Mouse (Mus musculus): Measurements from ENCODE around the gene Morn3. TPM values are rescaled to one million over a fixed set of nuclear protein-coding genes. Genes with fewer than 3 reads are reported as not detected.

Gene Morn3
- polyA plus RNA-seq, 1 experiment from 2014 or later, result 1.0 TPM

- no peak overlapping the region for H3K9ac ChIP-seq (ENCODE audit: low read length)
- H3K4me3 ChIP-seq (replicated peaks; ENCODE audit: low read length), result no peak overlapping the region
- H3K27me3 ChIP-seq (ENCODE audit: control insufficient read depth, insufficient read depth, low read length), result no peaks in the 10 kb centered on the region
- H3K36me3 ChIP-seq (ENCODE audit: control insufficient read depth, insufficient read depth, low read length), result no peaks in the 10 kb centered on the region
- peaks cover 5% of the 10 kb centered on the region for H3K4me1 ChIP-seq (ENCODE audit: control insufficient read depth, insufficient read depth, low read length)
- H3K4me2 ChIP-seq (ENCODE audit: low read depth, low read length), result no peak overlapping the region
- H3K27ac ChIP-seq (ENCODE audit: low read length), result no peak overlapping the region
- no peaks in the 10 kb centered on the region for H3K9me3 ChIP-seq (replicated peaks; ENCODE audit: control insufficient read depth, low read length)
- ATAC-seq (ENCODE audit: insufficient read depth, low FRiP score), result no peak
- WGBS, result 85% methylated on average over 9 of the region's 9 CpGs
Observed at GRCm38 (mm10) chr5:123050918-123051317, 4.1 kb upstream of the Morn3 start.

DNA sequence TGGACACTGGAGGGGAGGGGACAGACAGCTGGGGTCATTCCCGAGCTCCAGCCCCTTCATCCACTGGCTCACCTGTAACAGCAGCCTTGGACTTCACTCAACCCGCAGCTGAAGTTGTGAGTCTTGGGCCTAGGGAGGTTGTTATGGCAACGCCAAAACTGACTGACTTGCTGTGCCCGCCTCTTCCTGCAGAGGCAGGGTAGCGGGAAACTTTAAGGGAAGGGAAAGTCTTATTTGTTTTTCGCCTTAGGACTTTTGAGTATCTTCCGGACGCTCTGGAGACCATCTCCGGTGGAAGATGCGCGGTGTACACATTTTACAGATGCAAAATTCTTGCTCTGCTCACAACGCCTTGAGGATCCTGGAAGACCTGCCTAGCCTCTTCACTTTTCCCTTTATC is 2.5 kb upstream of the Morn3 start:
- Histone ChIP-seq H3K27me3 (ENCODE audit: control insufficient read depth, insufficient read depth, low read length) (no peaks in the 10 kb centered on the region), H3K9me3 (replicated peaks; ENCODE audit: control insufficient read depth, low read length) (no peaks in the 10 kb centered on the region)

DNA sequence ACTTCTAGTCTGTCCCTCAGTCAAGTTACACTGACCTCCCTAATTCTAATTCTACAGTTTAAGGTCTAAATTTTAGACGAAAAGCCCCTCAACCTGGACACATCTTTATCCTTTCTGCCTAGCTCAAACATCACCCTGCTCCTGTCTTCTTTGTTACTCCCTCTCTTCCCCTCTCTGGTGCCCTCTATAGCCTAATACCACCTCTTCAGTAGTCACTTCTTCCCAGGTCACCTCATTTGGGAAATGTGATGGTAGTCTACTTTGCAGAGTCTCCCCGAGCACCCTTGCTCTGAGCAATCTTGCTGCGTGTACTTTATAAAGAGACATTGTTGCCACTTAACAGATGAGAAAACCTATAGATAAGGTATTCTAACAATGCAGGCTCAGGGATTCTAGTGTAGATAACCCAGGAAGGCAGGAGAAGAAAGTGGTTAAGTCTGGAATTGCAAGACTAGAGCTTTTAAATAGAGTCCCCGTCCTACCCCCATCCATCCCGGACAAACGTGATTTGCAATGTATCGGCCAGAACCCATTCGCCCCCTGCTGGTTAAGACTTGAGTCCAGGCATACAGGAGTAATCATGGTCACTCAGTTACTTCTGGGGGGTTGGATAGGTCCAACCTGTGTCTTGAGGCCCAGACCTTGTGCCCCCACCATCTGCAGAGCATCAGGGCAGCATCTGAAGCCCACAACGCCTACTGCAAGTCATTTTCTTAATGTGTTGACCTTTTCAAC is 1.1 kb downstream of the Morn3 start:
- WGBS, result 24% methylated on average over 9 of the region's 9 CpGs
- Histone ChIP-seq H3K27ac (ENCODE audit: low read length) (no peak overlapping the region), H3K27me3 (ENCODE audit: control insufficient read depth, insufficient read depth, low read length) (no peaks in the 10 kb centered on the region), H3K9ac (ENCODE audit: low read length) (no peak overlapping the region), H3K4me1 (ENCODE audit: control insufficient read depth, insufficient read depth, low read length) (peaks cover 8% of the 10 kb centered on the region), H3K4me2 (ENCODE audit: low read depth, low read length) (no peak overlapping the region), H3K4me3 (replicated peaks; ENCODE audit: low read length) (no peak overlapping the region), H3K9me3 (replicated peaks; ENCODE audit: control insufficient read depth, low read length) (no peaks in the 10 kb centered on the region), H3K36me3 (ENCODE audit: control insufficient read depth, insufficient read depth, low read length) (no peaks in the 10 kb centered on the region)
- ATAC-seq (ENCODE audit: insufficient read depth, low FRiP score), result peak; percentile 78

More for the DNA sequence above, 2.5 kb upstream of the Morn3 start:
- 3% methylated on average over 12 of the region's 12 CpGs for WGBS
- H3K27ac ChIP-seq (ENCODE audit: low read length), result no peak overlapping the region
- ATAC-seq (ENCODE audit: insufficient read depth, low FRiP score), result no peak
- peak overlapping the region; percentile 61 for H3K9ac ChIP-seq (ENCODE audit: low read length)
- H3K4me3 ChIP-seq (replicated peaks; ENCODE audit: low read length), result peak overlapping the region; percentile 27
- H3K4me2 ChIP-seq (ENCODE audit: low read depth, low read length), result peak overlapping the region; percentile 46
- peaks cover 8% of the 10 kb centered on the region for H3K4me1 ChIP-seq (ENCODE audit: control insufficient read depth, insufficient read depth, low read length)
- H3K36me3 ChIP-seq (ENCODE audit: control insufficient read depth, insufficient read depth, low read length), result no peaks in the 10 kb centered on the region

GRCm38 (mm10) chr5:123043856-123044255 is 3.0 kb downstream of the Morn3 start:
- no peak for ATAC-seq (ENCODE audit: insufficient read depth, low FRiP score)
- WGBS, result 23% methylated on average over 7 of the region's 7 CpGs
- Histone ChIP-seq H3K27me3 (ENCODE audit: control insufficient read depth, insufficient read depth, low read length) (no peaks in the 10 kb centered on the region), H3K4me2 (ENCODE audit: low read depth, low read length) (no peak overlapping the region), H3K36me3 (ENCODE audit: control insufficient read depth, insufficient read depth, low read length) (no peaks in the 10 kb centered on the region), H3K27ac (ENCODE audit: low read length) (no peak overlapping the region), H3K4me1 (ENCODE audit: control insufficient read depth, insufficient read depth, low read length) (peaks cover 4% of the 10 kb centered on the region), H3K9ac (ENCODE audit: low read length) (no peak overlapping the region), H3K9me3 (replicated peaks; ENCODE audit: control insufficient read depth, low read length) (no peaks in the 10 kb centered on the region), H3K4me3 (replicated peaks; ENCODE audit: low read length) (no peak overlapping the region)

DNA sequence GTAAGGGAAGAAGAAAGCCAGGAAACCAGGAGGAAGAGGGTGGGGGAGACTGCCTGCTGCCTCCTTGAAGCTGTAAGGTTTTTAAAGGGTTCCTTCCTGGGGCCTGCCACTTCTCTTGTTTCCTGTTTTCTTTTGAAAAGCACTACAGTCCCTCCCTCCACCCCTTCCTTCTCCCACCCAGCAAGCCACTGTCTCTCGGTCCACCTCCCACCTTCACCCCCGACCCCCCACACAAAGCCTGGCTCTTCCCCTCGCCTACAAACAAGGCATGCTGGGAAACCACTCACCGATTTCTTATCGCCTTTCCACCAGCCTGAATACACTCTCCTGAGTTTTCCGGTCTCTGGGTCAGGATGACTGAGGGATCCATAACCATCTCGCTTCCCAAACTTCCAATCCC is 6.0 kb downstream of the Morn3 start:
- Histone ChIP-seq H3K27ac (ENCODE audit: low read length) (0 out of 2 replicates have a peak overlapping the region, but pooled peaks have one; percentile 21), H3K9ac (ENCODE audit: low read length) (0 out of 2 replicates have a peak overlapping the region, but pooled peaks have one; percentile 10), H3K4me3 (replicated peaks; ENCODE audit: low read length) (no peak overlapping the region), H3K36me3 (ENCODE audit: control insufficient read depth, insufficient read depth, low read length) (no peaks in the 10 kb centered on the region), H3K4me2 (ENCODE audit: low read depth, low read length) (no peak overlapping the region), H3K27me3 (ENCODE audit: control insufficient read depth, insufficient read depth, low read length) (no peaks in the 10 kb centered on the region), H3K4me1 (ENCODE audit: control insufficient read depth, insufficient read depth, low read length) (peaks cover 17% of the 10 kb centered on the region), H3K9me3 (replicated peaks; ENCODE audit: control insufficient read depth, low read length) (no peaks in the 10 kb centered on the region)
- 56% methylated on average over 7 of the region's 7 CpGs for WGBS
- ATAC-seq (ENCODE audit: insufficient read depth, low FRiP score), result no peak

GRCm38 (mm10) chr5:123039120-123039752 is 7.6 kb downstream of the Morn3 start:
- H3K4me1 ChIP-seq (ENCODE audit: control insufficient read depth, insufficient read depth, low read length), result peaks cover 14% of the 10 kb centered on the region
- ATAC-seq (ENCODE audit: insufficient read depth, low FRiP score), result peak; percentile 61
- peak overlapping the region; percentile 66 for H3K9ac ChIP-seq (ENCODE audit: low read length)
- no peaks in the 10 kb centered on the region for H3K27me3 ChIP-seq (ENCODE audit: control insufficient read depth, insufficient read depth, low read length)
- peak overlapping the region; percentile 77 for H3K4me2 ChIP-seq (ENCODE audit: low read depth, low read length)
- peak overlapping the region; percentile 48 for H3K4me3 ChIP-seq (replicated peaks; ENCODE audit: low read length)
- H3K27ac ChIP-seq (ENCODE audit: low read length), result no peak overlapping the region
- 4% methylated on average over 25 of the region's 25 CpGs for WGBS
- H3K9me3 ChIP-seq (replicated peaks; ENCODE audit: control insufficient read depth, low read length), result no peaks in the 10 kb centered on the region
- no peaks in the 10 kb centered on the region for H3K36me3 ChIP-seq (ENCODE audit: control insufficient read depth, insufficient read depth, low read length)

- Histone ChIP-seq H3K27me3 (ENCODE audit: control insufficient read depth, insufficient read depth, low read length) (no peaks in the 10 kb centered on the region), H3K9me3 (replicated peaks; ENCODE audit: control insufficient read depth, low read length) (no peaks in the 10 kb centered on the region), H3K4me3 (replicated peaks; ENCODE audit: low read length) (no peak overlapping the region), H3K27ac (ENCODE audit: low read length) (no peak overlapping the region), H3K4me2 (ENCODE audit: low read depth, low read length) (no peak overlapping the region), H3K4me1 (ENCODE audit: control insufficient read depth, insufficient read depth, low read length) (peaks cover 14% of the 10 kb centered on the region), H3K9ac (ENCODE audit: low read length) (no peak overlapping the region), H3K36me3 (ENCODE audit: control insufficient read depth, insufficient read depth, low read length) (no peaks in the 10 kb centered on the region)
- ATAC-seq (ENCODE audit: insufficient read depth, low FRiP score), result no peak
- WGBS, result 84% methylated on average over 5 of the region's 5 CpGs
Observed at GRCm38 (mm10) chr5:123038115-123038514, 8.7 kb downstream of the Morn3 start.

GRCm38 (mm10) chr5:123035564-123035963 is 11.3 kb downstream of the Morn3 start:
- peak; percentile 59; the same call in 1 of the 2 replicates for ATAC-seq (ENCODE audit: insufficient read depth, low FRiP score)
- Histone ChIP-seq H3K27ac (ENCODE audit: low read length) (0 out of 2 replicates have a peak overlapping the region, but pooled peaks have one; percentile 49), H3K4me2 (ENCODE audit: low read depth, low read length) (no peak overlapping the region), H3K27me3 (ENCODE audit: control insufficient read depth, insufficient read depth, low read length) (no peaks in the 10 kb centered on the region), H3K9me3 (replicated peaks; ENCODE audit: control insufficient read depth, low read length) (no peaks in the 10 kb centered on the region), H3K36me3 (ENCODE audit: control insufficient read depth, insufficient read depth, low read length) (peaks cover 5% of the 10 kb centered on the region; the same call in 1 of the 2 replicates), H3K4me1 (ENCODE audit: control insufficient read depth, insufficient read depth, low read length) (peaks cover 14% of the 10 kb centered on the region), H3K4me3 (replicated peaks; ENCODE audit: low read length) (no peak overlapping the region), H3K9ac (ENCODE audit: low read length) (no peak overlapping the region)
- 24% methylated on average over 6 of the region's 6 CpGs for WGBS

- H3K9ac ChIP-seq (ENCODE audit: low read length), result no peak overlapping the region
- H3K36me3 ChIP-seq (ENCODE audit: control insufficient read depth, insufficient read depth, low read length), result peaks cover 5% of the 10 kb centered on the region; the same call in 1 of the 2 replicates
- no peaks in the 10 kb centered on the region for H3K27me3 ChIP-seq (ENCODE audit: control insufficient read depth, insufficient read depth, low read length)
- H3K27ac ChIP-seq (ENCODE audit: low read length), result 0 out of 2 replicates have a peak overlapping the region, but pooled peaks have one; percentile 49
- 74% methylated on average over 4 of the region's 4 CpGs for WGBS
- peaks cover 14% of the 10 kb centered on the region for H3K4me1 ChIP-seq (ENCODE audit: control insufficient read depth, insufficient read depth, low read length)
- H3K4me2 ChIP-seq (ENCODE audit: low read depth, low read length), result no peak overlapping the region
- H3K9me3 ChIP-seq (replicated peaks; ENCODE audit: control insufficient read depth, low read length), result no peaks in the 10 kb centered on the region
- ATAC-seq (ENCODE audit: insufficient read depth, low FRiP score), result peak; percentile 31; the same call in 1 of the 2 replicates
- H3K4me3 ChIP-seq (replicated peaks; ENCODE audit: low read length), result no peak overlapping the region
Observed at GRCm38 (mm10) chr5:123035089-123035488, 11.7 kb downstream of the Morn3 start.
